Mouse (Mus musculus): ENCODE results near the gene Nxph4. TPM values are rescaled to one million over a fixed set of nuclear protein-coding genes. Genes with fewer than 3 reads are reported as not detected.
A peak's percentile ranks its signal among the peaks of the same experiment; 100 is the strongest.

The Nxph4 gene
- polyA plus RNA-seq, 1 experiment from 2014 or later: 5.2 TPM

- Histone ChIP-seq H3K4me3 (no peak overlapping the region), H3K36me3 (replicated peaks) (peaks cover 49% of the 10 kb centered on the region), H3K27me3 (replicated peaks; ENCODE audit: low read depth, poor library complexity, severe bottlenecking) (peaks cover 52% of the 10 kb centered on the region), H3K9me3 (no peaks in the 10 kb centered on the region), H3K27ac (replicated peaks) (no peak overlapping the region), H3K4me1 (peaks cover 37% of the 10 kb centered on the region)
- DNase-seq (ENCODE audit: low spot score): peak; percentile 82
- WGBS: 24% methylated on average over 7 of the region's 7 CpGs
These were observed 3.7 kb upstream of the Nxph4 start for GRCm38 (mm10) chr10:127537854-127538583.

DNA sequence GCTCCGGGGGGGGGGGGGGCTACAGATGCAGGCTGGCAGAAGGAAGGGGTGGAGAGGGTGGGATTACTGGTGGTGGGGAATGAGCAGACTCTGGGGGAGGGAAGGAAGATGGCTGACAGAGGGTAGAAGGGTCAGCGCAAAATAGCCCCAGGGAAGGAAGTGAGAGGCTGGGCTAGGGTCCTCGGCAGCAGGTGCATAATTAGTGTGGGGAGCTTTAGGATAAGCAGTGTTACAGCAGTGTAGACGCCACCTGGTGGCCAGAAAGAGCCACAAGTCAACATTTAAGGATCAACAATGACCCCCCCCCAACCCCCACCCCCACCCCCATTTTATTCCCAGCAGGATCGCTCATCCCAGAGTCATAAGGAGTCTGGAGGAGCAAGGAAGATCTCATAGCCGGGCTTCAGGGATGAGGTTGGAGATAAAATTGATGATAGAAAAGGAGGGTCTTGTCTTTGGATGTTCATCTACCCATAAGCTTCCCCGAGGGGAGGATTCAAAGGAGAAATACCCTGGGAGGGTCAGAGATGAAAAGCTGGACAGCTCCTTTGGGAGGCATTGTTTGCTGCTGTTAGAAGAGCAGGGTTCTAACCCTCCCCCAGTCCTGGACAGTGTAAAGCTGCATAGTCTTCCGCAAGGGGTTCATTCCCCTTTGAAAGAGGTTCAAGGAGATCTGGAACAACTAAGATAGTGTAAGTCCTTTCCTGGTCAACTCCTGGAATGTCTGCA lies 2.4 kb upstream of the Nxph4 start:
- peak; percentile 68 for DNase-seq (ENCODE audit: low spot score)
- Histone ChIP-seq H3K4me1 (peaks cover 47% of the 10 kb centered on the region), H3K36me3 (replicated peaks) (peaks cover 36% of the 10 kb centered on the region), H3K9me3 (no peaks in the 10 kb centered on the region), H3K27me3 (replicated peaks; ENCODE audit: low read depth, poor library complexity, severe bottlenecking) (peaks cover 64% of the 10 kb centered on the region), H3K27ac (replicated peaks) (no peak overlapping the region), H3K4me3 (no peak overlapping the region)
- 15% methylated on average over 8 of the region's 8 CpGs for WGBS

DNA sequence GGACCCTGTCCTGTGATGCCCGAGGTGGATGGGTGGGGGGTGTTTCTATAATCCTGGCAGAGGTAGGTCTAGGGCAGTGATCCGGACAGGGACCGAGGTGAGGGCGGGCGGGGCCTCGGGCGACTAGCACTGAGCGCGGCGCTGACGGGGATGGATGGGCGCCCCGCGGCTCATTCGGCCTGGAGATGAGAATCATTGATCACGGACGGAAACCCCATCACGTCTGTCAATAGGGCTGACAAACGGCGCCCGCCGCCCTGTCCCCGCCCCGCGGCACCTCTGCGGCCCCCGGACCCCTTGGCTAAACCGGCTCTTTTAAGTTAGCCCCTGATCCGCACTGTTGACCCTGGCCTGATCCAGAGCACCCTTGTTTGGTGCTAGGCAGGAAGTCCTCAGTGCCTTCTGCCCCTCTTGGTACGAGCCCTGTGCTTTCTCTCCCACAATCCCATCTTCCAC lies 598 bp upstream of the Nxph4 start:
- WGBS: 1% methylated on average over 30 of the region's 30 CpGs
- Histone ChIP-seq H3K36me3 (replicated peaks) (peaks cover 18% of the 10 kb centered on the region), H3K4me3 (peak overlapping the region; percentile 61), H3K9me3 (no peaks in the 10 kb centered on the region), H3K4me1 (peaks cover 62% of the 10 kb centered on the region), H3K27me3 (replicated peaks; ENCODE audit: low read depth, poor library complexity, severe bottlenecking) (peaks cover 77% of the 10 kb centered on the region), H3K27ac (replicated peaks) (no peak overlapping the region)
- peak; percentile 53 for DNase-seq (ENCODE audit: low spot score)

GRCm38 (mm10) chr10:127531548-127531947 lies 2.8 kb downstream of the Nxph4 start:
- Histone ChIP-seq H3K27ac (replicated peaks) (no peak overlapping the region), H3K36me3 (replicated peaks) (no peaks in the 10 kb centered on the region), H3K4me3 (peak overlapping the region; percentile 42; the same call in 1 of the 2 replicates), H3K9me3 (no peaks in the 10 kb centered on the region), H3K27me3 (replicated peaks; ENCODE audit: low read depth, poor library complexity, severe bottlenecking) (peaks cover 100% of the 10 kb centered on the region), H3K4me1 (peaks cover 82% of the 10 kb centered on the region)
- DNase-seq (ENCODE audit: low spot score): peak; percentile 22
- WGBS: 1% methylated on average over 4 of the region's 4 CpGs

GRCm38 (mm10) chr10:127530945-127531344 lies 3.4 kb downstream of the Nxph4 start:
- H3K4me1 ChIP-seq: peaks cover 83% of the 10 kb centered on the region

GRCm38 (mm10) chr10:127527481-127527880 lies 6.9 kb downstream of the Nxph4 start:
- Histone ChIP-seq H3K4me3 (peak overlapping the region; percentile 42; the same call in 1 of the 2 replicates), H3K27me3 (replicated peaks; ENCODE audit: low read depth, poor library complexity, severe bottlenecking) (peaks cover 100% of the 10 kb centered on the region), H3K36me3 (replicated peaks) (no peaks in the 10 kb centered on the region), H3K9me3 (no peaks in the 10 kb centered on the region), H3K27ac (replicated peaks) (no peak overlapping the region), H3K4me1 (peaks cover 79% of the 10 kb centered on the region)
- 3% methylated on average over 17 of the region's 17 CpGs for WGBS
- peak; percentile 51 for DNase-seq (ENCODE audit: low spot score)

More at GRCm38 (mm10) chr10:127530945-127531344, 3.4 kb downstream of the Nxph4 start:
- Histone ChIP-seq H3K36me3 (replicated peaks) (no peaks in the 10 kb centered on the region), H3K4me3 (peak overlapping the region; percentile 42), H3K27ac (replicated peaks) (no peak overlapping the region), H3K9me3 (no peaks in the 10 kb centered on the region), H3K27me3 (replicated peaks; ENCODE audit: low read depth, poor library complexity, severe bottlenecking) (peaks cover 100% of the 10 kb centered on the region)
- peak; percentile 45 for DNase-seq (ENCODE audit: low spot score)
- 1% methylated on average over 25 of the region's 25 CpGs for WGBS

DNA sequence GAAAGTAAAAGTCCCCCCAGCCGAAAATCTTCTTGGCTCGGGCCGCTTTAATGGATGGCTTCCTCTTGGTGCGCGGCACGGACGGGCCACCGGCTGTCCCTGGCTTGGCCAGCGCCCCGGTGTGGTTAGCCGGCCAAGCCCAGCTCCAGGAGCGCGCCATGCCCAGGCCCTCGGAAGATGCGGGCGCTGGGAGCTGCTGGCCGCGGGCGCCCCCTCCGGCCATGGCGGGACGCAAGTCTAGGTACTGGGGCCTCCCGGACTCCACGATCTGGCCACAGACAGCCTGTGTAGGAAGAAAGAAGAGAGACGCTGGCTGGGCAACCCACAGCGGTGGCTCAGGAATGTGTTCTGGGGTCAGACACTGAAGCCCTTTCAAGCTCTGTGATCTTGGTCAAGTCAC lies 7.7 kb downstream of the Nxph4 start:
- Histone ChIP-seq H3K36me3 (replicated peaks) (no peaks in the 10 kb centered on the region), H3K4me3 (peak overlapping the region; percentile 42), H3K27me3 (replicated peaks; ENCODE audit: low read depth, poor library complexity, severe bottlenecking) (peaks cover 92% of the 10 kb centered on the region), H3K27ac (replicated peaks) (no peak overlapping the region), H3K9me3 (no peaks in the 10 kb centered on the region), H3K4me1 (peaks cover 76% of the 10 kb centered on the region)
- WGBS: 0% methylated on average over 26 of the region's 26 CpGs
- DNase-seq (ENCODE audit: low spot score): peak; percentile 82

DNA sequence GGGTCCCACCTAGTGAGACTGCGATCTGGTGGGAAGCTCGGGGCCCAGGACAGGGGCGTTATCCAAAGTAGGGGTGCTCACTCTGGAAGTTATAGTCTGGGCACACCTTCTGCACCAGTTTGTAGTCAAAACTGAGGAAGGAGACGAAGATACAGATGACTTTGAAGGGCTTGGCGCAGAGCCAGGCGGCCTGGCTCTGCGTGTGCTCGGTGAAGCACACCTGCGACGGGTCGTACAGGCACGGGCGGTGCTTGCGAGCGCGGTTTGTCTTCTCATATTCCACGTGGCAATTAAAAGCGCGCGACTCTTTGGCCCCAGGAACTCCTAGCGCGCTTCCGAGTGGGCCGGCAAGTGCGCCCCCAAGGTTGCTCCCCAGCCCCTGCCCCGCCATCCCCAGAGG lies 8.3 kb downstream of the Nxph4 start:
- 2% methylated on average over 26 of the region's 26 CpGs for WGBS
- H3K36me3 ChIP-seq (replicated peaks): no peaks in the 10 kb centered on the region
- no peak overlapping the region for H3K27ac ChIP-seq (replicated peaks)
- no peaks in the 10 kb centered on the region for H3K9me3 ChIP-seq
- peak overlapping the region; percentile 42 for H3K4me3 ChIP-seq
- peaks cover 76% of the 10 kb centered on the region for H3K4me1 ChIP-seq
- H3K27me3 ChIP-seq (replicated peaks; ENCODE audit: low read depth, poor library complexity, severe bottlenecking): peaks cover 86% of the 10 kb centered on the region
- DNase-seq (ENCODE audit: low spot score): peak; percentile 35

GRCm38 (mm10) chr10:127524646-127525255 lies 9.6 kb downstream of the Nxph4 start:
- no peak overlapping the region for H3K27ac ChIP-seq (replicated peaks)

GRCm38 (mm10) chr10:127522088-127522581 lies 12.2 kb downstream of the Nxph4 start, which contains the start of gene Shmt2:
TSS of gene Shmt2 (minus strand) at chr10:127522444.
- DNase-seq (ENCODE audit: low spot score): peak; percentile 92
- Histone ChIP-seq H3K36me3 (replicated peaks) (peaks cover 39% of the 10 kb centered on the region), H3K27ac (replicated peaks) (peak within 1 kb of the TSS; percentile 83), H3K4me3 (peak within 1 kb of the TSS; percentile 70), H3K27me3 (replicated peaks; ENCODE audit: low read depth, poor library complexity, severe bottlenecking) (peaks cover 81% of the 10 kb centered on the region), H3K4me1 (peaks cover 71% of the 10 kb centered on the region), H3K9me3 (0 out of 2 replicates have a peak, but pooled peaks cover 4% of the 10 kb centered on the region)
- under 1% methylated on average over 21 of the region's 21 CpGs for WGBS

More at GRCm38 (mm10) chr10:127524646-127525255, 9.6 kb downstream of the Nxph4 start:
- DNase-seq (ENCODE audit: low spot score): peak; percentile 26
- 2% methylated on average over 23 of the region's 23 CpGs for WGBS
- Histone ChIP-seq H3K9me3 (no peaks in the 10 kb centered on the region), H3K36me3 (replicated peaks) (peaks cover 12% of the 10 kb centered on the region), H3K27me3 (replicated peaks; ENCODE audit: low read depth, poor library complexity, severe bottlenecking) (peaks cover 83% of the 10 kb centered on the region), H3K4me1 (peaks cover 75% of the 10 kb centered on the region), H3K4me3 (peak overlapping the region; percentile 36)

GRCm38 (mm10) chr10:127521611-127522080 lies 12.7 kb downstream of the Nxph4 start:
- Histone ChIP-seq H3K27ac (replicated peaks) (peak overlapping the region; percentile 83), H3K27me3 (replicated peaks; ENCODE audit: low read depth, poor library complexity, severe bottlenecking) (peaks cover 81% of the 10 kb centered on the region), H3K4me3 (peak overlapping the region; percentile 70), H3K4me1 (peaks cover 71% of the 10 kb centered on the region), H3K9me3 (0 out of 2 replicates have a peak, but pooled peaks cover 4% of the 10 kb centered on the region), H3K36me3 (replicated peaks) (peaks cover 41% of the 10 kb centered on the region)
- WGBS: 13% methylated on average over 12 of the region's 12 CpGs
- no peak for DNase-seq (ENCODE audit: low spot score)
